Mouse (Mus musculus) erythroid progenitor cell, adult 5-6 weeks (primary cell): ENCODE measurements around the gene Phf3. TPM values are rescaled to one million over a fixed set of nuclear protein-coding genes. Genes with fewer than 3 reads are reported as not detected.
"Not testable (repeated sequence)": the region's sequence is repeated elsewhere in the genome, so short reads cannot be mapped to it uniquely, and the experiment has no call there.

Source experiments
- ATAC-seq: replicated peaks from 2 replicates; pipeline ENCODE4 v1.8.0; 2016; ENCODE audit warnings: moderate number of reproducible peaks, mild to moderate bottlenecking, moderate TSS enrichment, inconsistent platforms; ENCODE audit not compliant: poor library complexity, low FRiP score, severe bottlenecking
- total RNA-seq, 2 experiments: library from RNA; stranded (forward) in 1 of 2; stranded (reverse) in 1 of 2; fragments of 150-400 nt in 1 of 2; fragments of 186-747, 209-891 nt in 1 of 2; gene quantifications; 2 replicates each; pipeline versions ENCODE4 v1.2.3 to v1.2.4; 2015 to 2017; ENCODE audit warnings: low replicate concordance in 2 of 2

Phf3 gene
- total RNA-seq, 2 experiments from 2014 or later: 58.7 to 75.3 TPM

GRCm38 (mm10) chr1:30778374-30779005 lies 95.2 kb downstream of the Phf3 start:
- ATAC-seq: no peak

GRCm38 (mm10) chr1:30776196-30776595 lies 97.5 kb downstream of the Phf3 start:
- ATAC-seq: no peak

GRCm38 (mm10) chr1:30773662-30774061 lies 100.1 kb downstream of the Phf3 start:
- no peak for ATAC-seq

- no peak for ATAC-seq
These were observed 100.9 kb downstream of the Phf3 start for GRCm38 (mm10) chr1:30772851-30773250.

- ATAC-seq: no peak
These were observed 101.9 kb downstream of the Phf3 start for GRCm38 (mm10) chr1:30771772-30772171.

GRCm38 (mm10) chr1:30770599-30770998 lies 103.1 kb downstream of the Phf3 start:
- ATAC-seq: not testable (repeated sequence)

GRCm38 (mm10) chr1:30756794-30757193 lies 116.9 kb downstream of the Phf3 start:
- no peak for ATAC-seq

GRCm38 (mm10) chr1:30755453-30756224 lies 118.1 kb downstream of the Phf3 start:
- no peak for ATAC-seq

Other genes starting within 250 kb of the Phf3 start
- not detected in 2 replicates for gene AC153137.1, start 104.0 kb upstream of the Phf3 start, total RNA-seq (2015; ENCODE audit: low replicate concordance)
- not detected in 2 replicates for gene AC153137.1, start 104.0 kb upstream of the Phf3 start, total RNA-seq (2017; ENCODE audit: low replicate concordance)